Mouse (Mus musculus) left cerebral cortex, postnatal 14 days (tissue): Measurements from ENCODE around the gene Pdgfc. TPM values are rescaled to one million over a fixed set of nuclear protein-coding genes. Genes with fewer than 3 reads are reported as not detected.

Experiments used
- DNase-seq, 2 experiments: peaks; one replicate each; pipeline ENCODE4 v3.0.0; 2021 to 2022; ENCODE audit warnings: low spot score in 2 of 2, mixed read lengths in 1 of 2
- intact Hi-C: fragments of 180-260 bp; cut with DNase I; formaldehyde crosslinking; loops from one replicate; pipeline ENCODE4 v1.15.1; 2025
- total RNA-seq, 2 experiments: library from RNA; stranded (reverse); gene quantifications; 2 replicates each; pipeline ENCODE4 v1.2.3; 2021

Pdgfc gene
- total RNA-seq, 2 experiments from 2014 or later = 6.5 TPM

- intact Hi-C loops = no loop called here
Measured at GRCm38 (mm10) chr3:81215547-81216118, 179.4 kb downstream of the Pdgfc start.

DNA sequence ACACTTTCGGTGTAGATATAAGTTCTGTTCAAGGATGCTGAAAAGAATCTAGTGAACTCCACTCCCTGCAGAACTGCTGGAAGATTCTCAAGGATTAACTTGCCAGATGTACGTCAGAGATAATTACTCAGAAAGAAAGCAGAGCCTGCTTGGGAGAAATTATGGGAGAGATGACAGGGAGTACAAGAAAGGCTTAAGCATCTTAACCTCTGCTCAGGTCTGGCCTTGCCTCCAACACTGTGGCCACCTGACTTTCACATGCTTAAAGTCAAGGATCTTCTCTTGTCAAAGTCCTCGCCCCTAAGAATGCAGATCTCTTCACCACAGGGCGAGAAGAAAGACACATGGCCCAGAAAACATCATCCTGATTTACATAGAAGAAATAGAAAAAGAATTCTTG, 185.5 kb downstream of the Pdgfc start:
- intact Hi-C loops = no loop called here

More at GRCm38 (mm10) chr3:81215547-81216118, 179.4 kb downstream of the Pdgfc start:
- no peak for DNase-seq

DNA sequence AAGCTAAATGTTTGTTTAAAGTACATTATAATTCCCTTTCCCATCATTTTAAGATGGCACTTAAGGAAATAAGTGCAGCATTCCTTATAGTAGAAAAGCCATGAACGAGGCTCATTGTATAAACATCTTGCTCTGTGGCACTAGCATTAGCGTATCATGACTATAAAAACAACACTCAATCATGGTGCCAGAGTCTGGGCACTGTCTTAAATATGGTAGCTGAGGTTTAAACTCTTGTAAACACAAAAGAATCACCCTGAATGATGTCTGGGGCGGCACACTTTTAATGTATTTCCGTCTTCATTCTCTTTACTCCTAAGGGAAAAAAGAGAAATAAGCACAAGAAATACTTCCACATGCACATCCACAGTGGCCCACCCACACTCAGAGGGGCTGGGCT, 192.1 kb downstream of the Pdgfc start:
- intact Hi-C loops = no loop called here
- no peak for DNase-seq

More for the DNA sequence above, 185.5 kb downstream of the Pdgfc start:
- DNase-seq = no peak

- intact Hi-C loops = no loop called here
- no peak for DNase-seq
Measured at GRCm38 (mm10) chr3:81242697-81243590, 206.7 kb downstream of the Pdgfc start.

DNA sequence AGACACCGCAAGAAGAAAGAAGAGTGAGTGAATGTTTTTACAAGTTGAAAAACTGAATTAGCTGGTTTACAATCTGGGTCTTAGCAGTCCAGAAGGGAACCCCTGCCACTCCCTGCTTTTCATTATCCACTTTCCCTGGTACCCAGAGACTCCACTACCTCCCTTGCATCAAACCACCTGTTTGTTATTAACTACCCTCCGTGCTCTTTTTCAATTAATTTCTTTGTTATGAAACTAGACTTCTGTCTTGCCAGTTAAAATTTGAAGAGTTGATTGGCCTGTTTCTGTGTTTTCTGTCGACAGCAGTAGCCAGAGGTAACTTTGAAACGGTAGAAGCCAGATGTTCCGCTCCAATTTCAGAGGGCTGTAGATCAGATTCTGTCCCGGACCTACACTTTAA, 207.4 kb downstream of the Pdgfc start:
- intact Hi-C loops = no loop called here
- DNase-seq = no peak

- intact Hi-C loops = no loop called here
Measured at GRCm38 (mm10) chr3:81262801-81263200, 226.6 kb downstream of the Pdgfc start.

More at GRCm38 (mm10) chr3:81262801-81263200, 226.6 kb downstream of the Pdgfc start:
- no peak for DNase-seq

Other genes with a start within 250 kb of the Pdgfc start
- 100 to 1,000 TPM; 476 to 481 TPM for gene Gria2, start 233.6 kb upstream of the Pdgfc start, total RNA-seq
- 100 to 1,000 TPM; 181 TPM for gene Glrb, start 122.8 kb upstream of the Pdgfc start, total RNA-seq